ENCODE assay signal across 11 mouse cellular contexts in the genomic region with DNA sequence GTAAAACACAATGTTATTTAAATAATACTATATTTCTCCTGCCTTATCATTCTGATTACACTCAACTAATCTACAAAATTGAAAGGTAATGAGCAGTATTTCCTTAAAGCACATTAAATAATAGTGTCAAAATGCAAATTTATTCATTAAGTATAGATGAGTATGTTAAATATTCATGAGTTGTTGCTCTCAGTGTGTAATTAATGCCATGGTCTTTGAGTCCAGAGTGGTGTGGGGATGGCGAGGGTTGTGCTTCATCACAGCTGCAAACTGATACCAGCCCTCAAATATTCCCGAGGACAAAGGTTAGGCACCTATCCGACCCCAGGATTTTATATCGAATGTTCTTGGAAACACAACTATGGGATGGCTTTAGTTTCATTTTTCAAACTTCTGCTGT.
"Had no signal": no experiment of that assay in that cellular context is flagged by ENCODE, and none has a peak within 500 bp of the region (broad histone marks: within the 10 kb centered on the region; RNA-seq: fewer than 3 reads in every experiment).

No protein-coding gene starts in this region.

- H3K4me3 ChIP-seq: limb, embryonic 15.5 days; liver, embryonic 12.5 days; myocyte; stomach, embryonic 15.5 days had no signal

- H3K9ac ChIP-seq: limb, embryonic 15.5 days; liver, embryonic 12.5 days; lung, embryonic 14.5 days; stomach, embryonic 15.5 days had no signal

- H3K36me3 ChIP-seq: limb, embryonic 15.5 days; liver, embryonic 12.5 days; stomach, embryonic 15.5 days had no signal

- H3K27ac ChIP-seq: limb, embryonic 15.5 days; liver, embryonic 12.5 days; stomach, embryonic 15.5 days had no signal

- H3K9me3 ChIP-seq: limb, embryonic 15.5 days; liver, embryonic 12.5 days; stomach, embryonic 15.5 days had no signal

- H3K4me1 ChIP-seq: limb, embryonic 15.5 days; liver, embryonic 12.5 days; stomach, embryonic 15.5 days had no signal

- H3K27me3 ChIP-seq: limb, embryonic 15.5 days; liver, embryonic 12.5 days; stomach, embryonic 15.5 days had no signal

- ATAC-seq: intestine, postnatal 0 days; liver, embryonic 12.5 days had no signal

- DNase-seq: kidney, adult 8-10 months; kidney, postnatal 25 days; right cerebral cortex, postnatal 14 days; thymus, adult 2 months; thymus, postnatal 25 days had no signal

- H3K4me2 ChIP-seq: limb, embryonic 15.5 days; liver, embryonic 12.5 days; lung, embryonic 14.5 days; stomach, embryonic 15.5 days had no signal
